Mouse (Mus musculus): Measurements from ENCODE around the gene Cfh.

- TF ChIP-seq EP300 (IDR thresholded peaks at IDR 0.05) (no peak), CTCF (IDR thresholded peaks at IDR 0.05) (no peak)
Measured at GRCm38 (mm10) chr1:140158970-140159369, 24.6 kb downstream of the Cfh start.

All from lung, postnatal 0 days (tissue).